In genomic region chr9:55046764-55047163, GRCm38 (mm10) we compare ENCODE assay signal across 13 mouse cellular contexts. TPM values are rescaled to one million over a fixed set of nuclear protein-coding genes. Genes with fewer than 3 reads are reported as not detected.
DNase-seq lines count a peak whose midpoint lies in the region; ATAC-seq and TF ChIP-seq lines count a peak whose summit lies in the region.
"Had no signal": no experiment of that assay in that cellular context is flagged by ENCODE, and none has a peak within 500 bp of the region (broad histone marks: within the 10 kb centered on the region; RNA-seq: fewer than 3 reads in every experiment).

No protein-coding gene starts in this region.

- peak in 1 of 2 experiments; percentile 16 for DNase-seq in cerebellum, adult 2 months
- DNase-seq in cerebellum, postnatal 14 days = no peak
- peak; percentile 22 for DNase-seq in lung, postnatal 0 days (ENCODE audit: low spot score)
- no peak for DNase-seq in lung, postnatal 4 days
- DNase-seq in embryo, embryonic 10 days (ENCODE audit: low spot score) = peak; percentile 63
- peak; percentile 9 for DNase-seq in naive thymus-derived CD4-positive, alpha-beta T cell, adult 2 months (ENCODE audit: low read depth)
- no peak for DNase-seq in right cerebral cortex, postnatal 36 days (ENCODE audit: low spot score in 2 of 2)
- DNase-seq: cerebellum, postnatal 36 days; kidney, postnatal 10 days; liver, embryonic 13.5 days; thymus, adult 18-20 months had no signal

- no peaks in the 10 kb centered on the region for H3K9me3 ChIP-seq in lung, postnatal 0 days (ENCODE audit: low read length)
- H3K9me3 ChIP-seq: liver, embryonic 13.5 days had no signal

- ATAC-seq in lung, postnatal 0 days = no peak
- no peak for ATAC-seq in monocyte, adult 5-6 weeks (replicated peaks; ENCODE audit: insufficient number of reproducible peaks, low FRiP score, low TSS enrichment, poor library complexity, severe bottlenecking)

- no peak for TF ChIP-seq POLR2A in cerebellum, adult 2 months (IDR thresholded peaks at IDR 0.05; ENCODE audit: borderline replicate concordance, insufficient read depth, low read length)

- no peak overlapping the region for H3K9ac ChIP-seq in lung, postnatal 0 days (replicated peaks; ENCODE audit: low read depth)
- H3K9ac ChIP-seq: liver, embryonic 13.5 days had no signal

- no peak for TF ChIP-seq EP300 in lung, postnatal 0 days (IDR thresholded peaks at IDR 0.05)

- no peak overlapping the region for H3K4me3 ChIP-seq in cerebellum, adult 2 months (replicated peaks; ENCODE audit: insufficient read depth, low read depth, low read length)
- no peak overlapping the region for H3K4me3 ChIP-seq in lung, postnatal 0 days (ENCODE audit: low read depth, low read length)
- H3K4me3 ChIP-seq: liver, embryonic 13.5 days had no signal

- H3K36me3 ChIP-seq in lung, postnatal 0 days (ENCODE audit: insufficient read depth, low read length) = no peaks in the 10 kb centered on the region
- H3K36me3 ChIP-seq: liver, embryonic 13.5 days had no signal

- no peak overlapping the region for H3K27ac ChIP-seq in cerebellum, adult 2 months (ENCODE audit: insufficient read depth, low read length)
- no peak overlapping the region for H3K27ac ChIP-seq in lung, postnatal 0 days (ENCODE audit: low read length)
- H3K27ac ChIP-seq: liver, embryonic 13.5 days had no signal

- H3K4me2 ChIP-seq in lung, postnatal 0 days (replicated peaks; ENCODE audit: low read depth, low read length) = no peak overlapping the region
- H3K4me2 ChIP-seq: liver, embryonic 13.5 days had no signal

- WGBS in cerebellum, adult 2 months = 3% methylated on average over 3 of the region's 3 CpGs
- 0% methylated on average over 3 of the region's 3 CpGs for WGBS in lung, postnatal 0 days

- H3K4me1 ChIP-seq in cerebellum, adult 2 months (ENCODE audit: control insufficient read depth, insufficient read depth, low read length) = peaks cover 10% of the 10 kb centered on the region; the same call in 1 of the 2 replicates
- H3K4me1 ChIP-seq in lung, postnatal 0 days (ENCODE audit: insufficient read depth, low read depth, low read length) = no peaks in the 10 kb centered on the region

- H3K27me3 ChIP-seq in cerebellum, adult 2 months (ENCODE audit: control insufficient read depth, insufficient read depth, low read length) = no peaks in the 10 kb centered on the region; the same call in 1 of the 2 replicates
- H3K27me3 ChIP-seq in lung, postnatal 0 days (replicated peaks; ENCODE audit: insufficient read depth, low read length) = no peaks in the 10 kb centered on the region

- TF ChIP-seq CTCF in cerebellum, adult 2 months (IDR thresholded peaks at IDR 0.05; ENCODE audit: borderline replicate concordance, insufficient read depth, low read depth, low read length) = 0 out of 2 replicates have a peak, but pooled peaks have one; percentile 7
- TF ChIP-seq CTCF in lung, postnatal 0 days (IDR thresholded peaks at IDR 0.05) = peak; percentile 40

RNA-seq across cellular contexts. Expression of gene Chrnb4, which starts 1.8 kb away (rescaled TPM):
- polyA plus RNA-seq in cerebellum, adult 2 months (2012; rRNA removed) = 2.7 and 3.1 TPM in 2 replicates
- polyA plus RNA-seq in lung, postnatal 0 days (2015; fragmentation: Nextera tagmentation; extraction: Ambion mirVana) = 0.08 and 0.10 TPM in 2 replicates
- 0.32 TPM in 1 of 3 replicates, not detected in the others for total RNA-seq in monocyte, adult 5-6 weeks (2017)
- polyA plus RNA-seq: liver, embryonic 13.5 days had no signal

RNA-seq across cellular contexts. Expression of gene Chrna3, which starts 20.4 kb away (rescaled TPM):
- 2.6 TPM in 2 replicates for polyA plus RNA-seq in cerebellum, adult 2 months (2012; rRNA removed)
- polyA plus RNA-seq in lung, postnatal 0 days (2015; fragmentation: Nextera tagmentation; extraction: Ambion mirVana) = 0.05 and 0.06 TPM in 2 replicates
- total RNA-seq in monocyte, adult 5-6 weeks (2017) = not detected in 3 replicates
- polyA plus RNA-seq: heart, postnatal 0 days had no signal

Comparison
In these comparisons a context has a peak if more than half of its experiments do, and no peak if none do; other contexts are left out.
1. DNase-seq: peak in lung, postnatal 0 days (single experiment), embryo, embryonic 10 days (single experiment) and naive thymus-derived CD4-positive, alpha-beta T cell, adult 2 months (single experiment); none in cerebellum, postnatal 14 days (0 of 2), lung, postnatal 4 days (0 of 2) and right cerebral cortex, postnatal 36 days (0 of 2).